Mouse (Mus musculus): ENCODE results near the gene Dmgdh. TPM values are rescaled to one million over a fixed set of nuclear protein-coding genes. Genes with fewer than 3 reads are reported as not detected.

Gene Dmgdh
- polyA plus RNA-seq, 1 experiment from 2014 or later, result 0.50 TPM

GRCm38 (mm10) chr13:93721916-93722315 is 47.7 kb downstream of the Dmgdh start:
- 68% methylated on average over 4 of the region's 4 CpGs for WGBS
- ATAC-seq, result no peak

GRCm38 (mm10) chr13:93723455-93723854 is 49.2 kb downstream of the Dmgdh start:
- Histone ChIP-seq H3K27me3 (replicated peaks; ENCODE audit: control insufficient read depth, insufficient read depth, low read length) (no peaks in the 10 kb centered on the region), H3K4me2 (ENCODE audit: low read depth, low read length) (no peak overlapping the region), H3K36me3 (ENCODE audit: control insufficient read depth, insufficient read depth, low read length) (no peaks in the 10 kb centered on the region), H3K9me3 (ENCODE audit: control insufficient read depth, low read length) (no peaks in the 10 kb centered on the region), H3K4me3 (ENCODE audit: low read length) (no peak overlapping the region), H3K27ac (ENCODE audit: low read length) (no peak overlapping the region), H3K4me1 (ENCODE audit: control insufficient read depth, insufficient read depth, low read length) (no peaks in the 10 kb centered on the region), H3K9ac (ENCODE audit: low read depth, low read length) (no peak overlapping the region)
- WGBS, result 87% methylated on average over 3 of the region's 3 CpGs
- no peak for ATAC-seq

More at GRCm38 (mm10) chr13:93721916-93722315, 47.7 kb downstream of the Dmgdh start:
- no peaks in the 10 kb centered on the region for H3K4me1 ChIP-seq (ENCODE audit: control insufficient read depth, insufficient read depth, low read length)
- no peaks in the 10 kb centered on the region for H3K27me3 ChIP-seq (replicated peaks; ENCODE audit: control insufficient read depth, insufficient read depth, low read length)
- H3K27ac ChIP-seq (ENCODE audit: low read length), result no peak overlapping the region
- H3K9me3 ChIP-seq (ENCODE audit: control insufficient read depth, low read length), result no peaks in the 10 kb centered on the region
- H3K36me3 ChIP-seq (ENCODE audit: control insufficient read depth, insufficient read depth, low read length), result no peaks in the 10 kb centered on the region
- no peak overlapping the region for H3K4me3 ChIP-seq (ENCODE audit: low read length)
- no peak overlapping the region for H3K4me2 ChIP-seq (ENCODE audit: low read depth, low read length)
- no peak overlapping the region for H3K9ac ChIP-seq (ENCODE audit: low read depth, low read length)

DNA sequence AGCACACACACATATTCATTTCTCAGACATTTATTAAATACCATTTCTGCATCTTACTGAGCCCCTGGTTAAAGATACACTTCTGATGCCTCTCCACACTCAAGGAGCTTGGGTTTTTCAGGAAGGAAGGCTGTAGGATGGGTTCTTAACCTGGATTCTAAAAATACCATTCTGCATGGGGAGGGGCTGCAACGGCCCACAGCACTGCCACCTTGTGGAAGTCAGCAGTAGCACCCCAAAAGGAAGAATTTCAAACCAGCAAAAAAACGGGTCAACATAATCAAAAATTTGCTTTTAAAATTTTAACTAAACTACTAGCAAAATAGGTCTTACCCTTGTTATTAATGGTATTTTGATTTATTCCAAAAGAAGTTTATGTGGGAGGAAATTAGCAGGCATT is 50.0 kb downstream of the Dmgdh start:
- ATAC-seq, result no peak
- H3K27me3 ChIP-seq (replicated peaks; ENCODE audit: control insufficient read depth, insufficient read depth, low read length), result no peaks in the 10 kb centered on the region
- H3K27ac ChIP-seq (ENCODE audit: low read length), result no peak overlapping the region
- no peak overlapping the region for H3K9ac ChIP-seq (ENCODE audit: low read depth, low read length)
- no peak overlapping the region for H3K4me2 ChIP-seq (ENCODE audit: low read depth, low read length)
- no peaks in the 10 kb centered on the region for H3K36me3 ChIP-seq (ENCODE audit: control insufficient read depth, insufficient read depth, low read length)
- no peaks in the 10 kb centered on the region for H3K9me3 ChIP-seq (ENCODE audit: control insufficient read depth, low read length)
- H3K4me1 ChIP-seq (ENCODE audit: control insufficient read depth, insufficient read depth, low read length), result no peaks in the 10 kb centered on the region
- H3K4me3 ChIP-seq (ENCODE audit: low read length), result no peak overlapping the region
- 26% methylated on average over 2 of the region's 2 CpGs for WGBS

- H3K4me3 ChIP-seq (ENCODE audit: low read length), result no peak overlapping the region
- H3K27me3 ChIP-seq (replicated peaks; ENCODE audit: control insufficient read depth, insufficient read depth, low read length), result no peaks in the 10 kb centered on the region
- 79% methylated on average over 5 of the region's 5 CpGs for WGBS
- H3K9ac ChIP-seq (ENCODE audit: low read depth, low read length), result no peak overlapping the region
- no peaks in the 10 kb centered on the region for H3K9me3 ChIP-seq (ENCODE audit: control insufficient read depth, low read length)
- H3K36me3 ChIP-seq (ENCODE audit: control insufficient read depth, insufficient read depth, low read length), result no peaks in the 10 kb centered on the region
- no peaks in the 10 kb centered on the region for H3K4me1 ChIP-seq (ENCODE audit: control insufficient read depth, insufficient read depth, low read length)
- no peak overlapping the region for H3K27ac ChIP-seq (ENCODE audit: low read length)
- H3K4me2 ChIP-seq (ENCODE audit: low read depth, low read length), result no peak overlapping the region
- no peak for ATAC-seq
These were observed 61.0 kb downstream of the Dmgdh start for GRCm38 (mm10) chr13:93735131-93735636.

DNA sequence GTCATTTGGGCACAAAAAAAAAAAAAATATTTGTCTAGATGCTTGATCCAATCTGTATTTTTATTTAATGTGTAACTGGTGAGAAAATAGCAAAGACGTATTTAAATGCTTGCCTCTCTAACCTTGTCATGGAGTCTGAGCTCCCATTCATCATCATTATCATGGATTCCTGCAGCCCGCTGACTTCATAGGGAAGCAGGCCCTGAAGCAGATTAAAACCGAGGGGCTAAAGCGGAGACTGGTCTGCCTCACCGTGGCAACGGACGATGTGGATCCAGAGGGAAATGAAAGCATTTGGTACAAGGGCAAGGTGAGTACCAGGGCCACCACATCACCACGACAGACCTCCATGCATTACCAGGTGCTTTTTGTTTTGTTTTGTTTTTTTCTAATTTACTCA is 69.9 kb downstream of the Dmgdh start:
- no peak overlapping the region for H3K27ac ChIP-seq (ENCODE audit: low read length)
- H3K27me3 ChIP-seq (replicated peaks; ENCODE audit: control insufficient read depth, insufficient read depth, low read length), result no peaks in the 10 kb centered on the region
- H3K4me3 ChIP-seq (ENCODE audit: low read length), result no peak overlapping the region
- H3K4me1 ChIP-seq (ENCODE audit: control insufficient read depth, insufficient read depth, low read length), result no peaks in the 10 kb centered on the region
- H3K9ac ChIP-seq (ENCODE audit: low read depth, low read length), result no peak overlapping the region
- no peaks in the 10 kb centered on the region for H3K9me3 ChIP-seq (ENCODE audit: control insufficient read depth, low read length)
- no peak overlapping the region for H3K4me2 ChIP-seq (ENCODE audit: low read depth, low read length)
- WGBS, result 50% methylated on average over 8 of the region's 8 CpGs
- H3K36me3 ChIP-seq (ENCODE audit: control insufficient read depth, insufficient read depth, low read length), result no peaks in the 10 kb centered on the region
- ATAC-seq, result no peak

DNA sequence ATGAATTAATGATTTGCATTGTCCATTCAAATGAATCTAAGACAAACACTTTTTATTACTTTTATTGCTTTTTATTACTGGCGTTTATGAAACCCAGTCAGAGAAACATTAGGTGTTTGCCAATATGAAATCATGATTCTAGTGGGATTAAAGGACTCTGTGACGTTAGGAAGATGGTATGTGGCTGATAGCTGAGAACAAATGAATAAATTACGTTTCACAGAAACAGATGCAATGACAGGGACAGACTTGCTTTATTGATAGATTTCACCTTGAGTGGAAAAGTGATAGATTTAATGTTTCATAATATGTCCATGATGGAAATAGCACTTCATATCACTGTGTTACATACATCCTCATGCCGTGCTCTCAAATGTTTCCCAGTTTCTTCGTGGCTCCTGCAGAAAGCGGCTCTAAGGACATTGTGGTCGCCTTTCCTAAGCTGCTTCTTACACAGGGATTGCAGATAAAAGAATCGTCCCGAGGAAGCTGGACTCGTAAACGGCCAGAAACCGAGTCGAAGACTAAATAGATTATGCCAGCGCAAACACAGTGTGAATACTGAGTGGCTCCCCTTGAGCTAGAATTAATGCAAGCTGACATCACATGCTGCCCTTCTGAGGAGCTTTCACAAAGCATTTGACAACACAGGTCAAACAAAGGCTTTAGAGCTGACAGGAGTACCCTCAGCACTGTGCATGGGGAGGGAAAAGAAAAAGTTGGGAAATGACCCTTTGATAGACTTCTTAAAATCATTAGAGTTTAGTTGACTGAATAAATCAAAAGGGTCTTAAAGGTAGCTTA is 78.6 kb downstream of the Dmgdh start:
- H3K27ac ChIP-seq (ENCODE audit: low read length), result no peak overlapping the region
- no peak overlapping the region for H3K4me2 ChIP-seq (ENCODE audit: low read depth, low read length)
- no peaks in the 10 kb centered on the region for H3K27me3 ChIP-seq (replicated peaks; ENCODE audit: control insufficient read depth, insufficient read depth, low read length)
- no peak overlapping the region for H3K4me3 ChIP-seq (ENCODE audit: low read length)
- H3K4me1 ChIP-seq (ENCODE audit: control insufficient read depth, insufficient read depth, low read length), result no peaks in the 10 kb centered on the region
- no peak overlapping the region for H3K9ac ChIP-seq (ENCODE audit: low read depth, low read length)
- H3K36me3 ChIP-seq (ENCODE audit: control insufficient read depth, insufficient read depth, low read length), result no peaks in the 10 kb centered on the region
- no peaks in the 10 kb centered on the region for H3K9me3 ChIP-seq (ENCODE audit: control insufficient read depth, low read length)
- WGBS, result 42% methylated on average over 14 of the region's 14 CpGs
- ATAC-seq, result no peak

DNA sequence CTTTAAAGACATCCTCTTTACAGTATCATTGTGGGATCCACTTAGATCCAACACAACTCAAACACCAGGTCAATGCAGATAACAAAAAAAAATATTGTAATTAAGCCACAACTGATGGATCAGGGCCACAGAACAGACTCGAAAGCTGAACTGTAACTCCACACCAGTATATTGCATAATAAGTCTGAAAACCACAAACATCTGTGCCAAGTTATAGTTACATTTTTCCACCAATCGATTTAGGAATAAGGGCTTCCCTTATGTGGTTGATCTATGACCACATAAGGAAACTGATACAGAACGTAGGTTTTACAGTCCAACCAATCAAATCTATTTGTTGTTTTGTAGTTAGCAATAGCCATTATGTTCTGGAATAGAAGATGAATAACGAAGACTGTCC is 80.9 kb downstream of the Dmgdh start:
- Histone ChIP-seq H3K4me3 (ENCODE audit: low read length) (no peak overlapping the region), H3K27ac (ENCODE audit: low read length) (no peak overlapping the region), H3K36me3 (ENCODE audit: control insufficient read depth, insufficient read depth, low read length) (no peaks in the 10 kb centered on the region), H3K9ac (ENCODE audit: low read depth, low read length) (no peak overlapping the region), H3K4me2 (ENCODE audit: low read depth, low read length) (no peak overlapping the region), H3K4me1 (ENCODE audit: control insufficient read depth, insufficient read depth, low read length) (no peaks in the 10 kb centered on the region), H3K9me3 (ENCODE audit: control insufficient read depth, low read length) (no peaks in the 10 kb centered on the region), H3K27me3 (replicated peaks; ENCODE audit: control insufficient read depth, insufficient read depth, low read length) (no peaks in the 10 kb centered on the region)
- ATAC-seq, result no peak
- 86% methylated on average over 4 of the region's 4 CpGs for WGBS

DNA sequence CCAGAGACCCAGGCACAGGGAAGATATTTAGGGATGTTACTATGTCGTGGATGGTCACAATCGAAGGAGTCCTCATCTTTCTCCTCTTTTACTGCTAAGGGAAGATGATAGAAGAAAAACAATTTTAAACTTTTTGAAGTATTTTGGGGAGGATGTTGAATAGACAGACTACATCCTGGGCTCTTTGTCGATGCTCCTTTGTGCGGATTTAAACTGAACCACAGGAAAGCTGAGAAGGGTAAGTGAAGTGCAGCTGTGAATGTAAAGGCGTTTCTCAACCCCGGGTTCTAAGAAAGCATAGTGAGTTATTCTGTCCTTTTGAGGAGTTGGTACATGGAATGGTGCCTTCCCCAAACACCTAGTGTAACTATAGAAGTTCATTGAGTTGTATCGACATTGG is 82.4 kb downstream of the Dmgdh start:
- no peaks in the 10 kb centered on the region for H3K9me3 ChIP-seq (ENCODE audit: control insufficient read depth, low read length)
- no peak overlapping the region for H3K4me2 ChIP-seq (ENCODE audit: low read depth, low read length)
- no peak for ATAC-seq
- no peak overlapping the region for H3K27ac ChIP-seq (ENCODE audit: low read length)
- no peaks in the 10 kb centered on the region for H3K4me1 ChIP-seq (ENCODE audit: control insufficient read depth, insufficient read depth, low read length)
- H3K27me3 ChIP-seq (replicated peaks; ENCODE audit: control insufficient read depth, insufficient read depth, low read length), result no peaks in the 10 kb centered on the region
- WGBS, result 89% methylated on average over 7 of the region's 7 CpGs
- H3K36me3 ChIP-seq (ENCODE audit: control insufficient read depth, insufficient read depth, low read length), result no peaks in the 10 kb centered on the region
- no peak overlapping the region for H3K4me3 ChIP-seq (ENCODE audit: low read length)
- H3K9ac ChIP-seq (ENCODE audit: low read depth, low read length), result no peak overlapping the region

DNA sequence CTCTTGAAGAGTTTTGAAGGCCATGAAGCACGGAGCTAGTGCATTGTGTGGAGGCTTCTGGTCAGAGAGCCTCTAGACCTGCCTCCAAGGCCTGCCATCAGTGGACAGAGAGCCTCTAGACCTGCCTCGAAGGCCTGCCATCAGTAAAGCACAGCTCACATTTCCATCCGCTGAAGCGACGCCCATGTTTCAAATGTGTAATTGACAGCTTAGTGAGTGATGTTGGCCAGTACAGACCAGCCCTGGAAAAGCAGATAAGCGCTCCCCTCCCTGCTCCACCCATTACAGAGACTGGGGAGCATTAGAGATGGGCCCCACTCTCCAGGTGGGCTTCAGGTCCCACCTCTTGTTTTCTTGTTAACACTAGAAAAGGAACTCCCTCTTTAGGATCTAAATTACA is 83.3 kb downstream of the Dmgdh start:
- 85% methylated on average over 6 of the region's 6 CpGs for WGBS
- Histone ChIP-seq H3K9ac (ENCODE audit: low read depth, low read length) (no peak overlapping the region), H3K4me1 (ENCODE audit: control insufficient read depth, insufficient read depth, low read length) (no peaks in the 10 kb centered on the region), H3K9me3 (ENCODE audit: control insufficient read depth, low read length) (no peaks in the 10 kb centered on the region), H3K4me2 (ENCODE audit: low read depth, low read length) (no peak overlapping the region), H3K4me3 (ENCODE audit: low read length) (no peak overlapping the region), H3K36me3 (ENCODE audit: control insufficient read depth, insufficient read depth, low read length) (no peaks in the 10 kb centered on the region), H3K27me3 (replicated peaks; ENCODE audit: control insufficient read depth, insufficient read depth, low read length) (no peaks in the 10 kb centered on the region), H3K27ac (ENCODE audit: low read length) (no peak overlapping the region)
- ATAC-seq, result no peak

Data from intestine, embryonic 16.5 days (tissue).